Mouse (Mus musculus) erythroblast, embryonic 14.5 days (primary cell): Measurements from ENCODE around the gene Pank4. TPM values are rescaled to one million over a fixed set of nuclear protein-coding genes. Genes with fewer than 3 reads are reported as not detected.

Experiments used
- H3K27me3 ChIP-seq: 2 replicates; pipeline ENCODE4 v1.6.1; 2012; ENCODE audit warnings: inconsistent platforms; ENCODE audit not compliant: control insufficient read depth
- H3K36me3 ChIP-seq: 2 replicates; pipeline ENCODE4 v1.6.1; 2012; ENCODE audit warnings: mild to moderate bottlenecking, inconsistent platforms; ENCODE audit not compliant: control insufficient read depth
- H3K4me1 ChIP-seq: 2 replicates; pipeline ENCODE4 v1.6.1; 2012; ENCODE audit warnings: inconsistent platforms; ENCODE audit not compliant: control insufficient read depth
- H3K4me3 ChIP-seq: replicated peaks from 2 replicates; pipeline ENCODE3; 2012; ENCODE audit warnings: moderate library complexity, mild to moderate bottlenecking, inconsistent platforms
- H3K9me3 ChIP-seq: 2 replicates; pipeline ENCODE4 v1.6.1; 2012; ENCODE audit warnings: low read length, inconsistent platforms, mixed read lengths; ENCODE audit not compliant: control insufficient read depth
- GATA1 ChIP-seq: IDR thresholded peaks from 2 replicates; pipeline ENCODE4 v1.6.1; 2012; ENCODE audit warnings: low read length, inconsistent platforms, mixed read lengths
- TAL1 ChIP-seq: IDR thresholded peaks from 3 replicates; pipeline ENCODE4 v1.6.1; 2012; ENCODE audit warnings: low read length, inconsistent platforms, mixed read lengths
- polyA plus RNA-seq: library from polyadenylated mRNA; stranded (reverse); fragments of >175 nt; gene quantifications from 2 replicates; pipeline ENCODE4 v1.2.3, GENCODE M21; 2012

Pank4 gene
- polyA plus RNA-seq, 1 experiment: 4.1 TPM

DNA sequence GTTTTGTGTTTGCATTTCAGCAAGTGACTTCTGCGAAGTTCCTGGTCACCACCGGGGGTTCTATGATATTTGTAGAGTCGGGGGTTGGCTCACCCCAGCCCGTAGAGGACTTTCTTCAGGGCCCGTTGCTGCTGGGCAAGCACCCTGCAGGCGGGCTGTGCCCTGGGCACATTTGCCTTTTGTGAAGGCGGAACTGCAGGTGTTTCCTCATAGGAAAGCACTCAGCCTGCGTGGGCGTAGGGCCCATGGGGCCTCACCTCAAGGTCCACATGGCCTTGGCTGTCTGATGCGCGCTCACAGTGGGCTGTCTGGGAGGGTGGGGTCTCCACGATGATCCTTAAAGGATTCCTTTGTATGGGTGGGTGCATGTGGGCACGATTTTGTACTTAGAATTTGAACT is 2.0 kb upstream of the Pank4 start:
- peaks cover 19% of the 10 kb centered on the region for H3K36me3 ChIP-seq
- H3K4me3 ChIP-seq: no peak overlapping the region
- peaks cover 25% of the 10 kb centered on the region for H3K9me3 ChIP-seq
- peaks cover 49% of the 10 kb centered on the region for H3K4me1 ChIP-seq
- H3K27me3 ChIP-seq: peaks cover 70% of the 10 kb centered on the region
- no peak for TF ChIP-seq GATA1
- no peak for TF ChIP-seq TAL1

- Histone ChIP-seq H3K9me3 (peaks cover 25% of the 10 kb centered on the region), H3K4me1 (peaks cover 54% of the 10 kb centered on the region), H3K36me3 (peaks cover 27% of the 10 kb centered on the region), H3K27me3 (peaks cover 62% of the 10 kb centered on the region), H3K4me3 (no peak overlapping the region)
- TF ChIP-seq TAL1 (no peak), GATA1 (no peak)
Measured at GRCm38 (mm10) chr4:154962683-154963082, 1.2 kb upstream of the Pank4 start.

GRCm38 (mm10) chr4:154963190-154963836 is 610 bp upstream of the Pank4 start:
- peaks cover 33% of the 10 kb centered on the region for H3K36me3 ChIP-seq
- TF ChIP-seq GATA1 (no peak), TAL1 (no peak)
- peak overlapping the region; percentile 98 for H3K4me3 ChIP-seq
- peaks cover 55% of the 10 kb centered on the region for H3K4me1 ChIP-seq
- H3K27me3 ChIP-seq: peaks cover 56% of the 10 kb centered on the region
- H3K9me3 ChIP-seq: peaks cover 25% of the 10 kb centered on the region

DNA sequence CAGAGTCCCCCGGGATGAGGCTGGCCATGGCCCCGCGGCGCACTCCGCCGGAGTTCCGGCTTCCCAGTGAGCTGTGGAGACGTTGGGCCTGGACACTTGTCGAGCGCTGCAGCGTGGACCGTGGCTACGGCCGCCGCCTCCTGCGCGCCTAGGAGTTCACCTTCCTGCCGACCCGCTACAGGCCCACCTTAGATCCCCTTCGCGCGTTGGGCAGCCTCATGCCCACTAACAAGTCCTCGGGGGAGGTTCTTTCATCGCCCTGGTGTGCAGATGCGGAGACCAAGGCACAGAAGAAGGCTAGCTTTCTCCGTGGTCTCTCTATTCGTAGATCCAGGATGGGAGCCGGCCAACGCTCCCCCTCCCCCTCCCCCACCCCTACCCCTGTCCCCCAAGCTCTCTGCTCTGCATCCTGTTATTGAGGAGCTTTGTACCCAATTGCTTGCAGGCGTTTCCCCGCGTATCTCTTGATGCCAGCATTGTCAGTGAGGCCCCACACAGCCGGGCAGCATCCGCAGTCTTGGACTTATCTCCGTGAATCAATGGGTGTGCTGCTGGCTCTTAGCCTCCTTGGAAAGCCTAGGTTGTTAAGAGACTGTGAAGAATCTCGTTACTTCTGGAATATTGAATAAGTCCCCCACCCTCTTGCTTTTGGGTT is 785 bp downstream of the Pank4 start:
- peaks cover 42% of the 10 kb centered on the region for H3K27me3 ChIP-seq
- H3K9me3 ChIP-seq: peaks cover 22% of the 10 kb centered on the region
- TF ChIP-seq TAL1 (no peak; the same call in 2 of the 3 replicates), GATA1 (peak; percentile 48)
- H3K36me3 ChIP-seq: peaks cover 46% of the 10 kb centered on the region
- H3K4me3 ChIP-seq: peak overlapping the region; percentile 98
- H3K4me1 ChIP-seq: peaks cover 55% of the 10 kb centered on the region

GRCm38 (mm10) chr4:154965856-154966255 is 1.9 kb downstream of the Pank4 start:
- peaks cover 12% of the 10 kb centered on the region; the same call in 1 of the 2 replicates for H3K9me3 ChIP-seq
- H3K36me3 ChIP-seq: peaks cover 57% of the 10 kb centered on the region
- no peak for TF ChIP-seq GATA1
- no peak for TF ChIP-seq TAL1
- H3K27me3 ChIP-seq: peaks cover 30% of the 10 kb centered on the region
- peaks cover 54% of the 10 kb centered on the region for H3K4me1 ChIP-seq
- peak overlapping the region; percentile 98 for H3K4me3 ChIP-seq

DNA sequence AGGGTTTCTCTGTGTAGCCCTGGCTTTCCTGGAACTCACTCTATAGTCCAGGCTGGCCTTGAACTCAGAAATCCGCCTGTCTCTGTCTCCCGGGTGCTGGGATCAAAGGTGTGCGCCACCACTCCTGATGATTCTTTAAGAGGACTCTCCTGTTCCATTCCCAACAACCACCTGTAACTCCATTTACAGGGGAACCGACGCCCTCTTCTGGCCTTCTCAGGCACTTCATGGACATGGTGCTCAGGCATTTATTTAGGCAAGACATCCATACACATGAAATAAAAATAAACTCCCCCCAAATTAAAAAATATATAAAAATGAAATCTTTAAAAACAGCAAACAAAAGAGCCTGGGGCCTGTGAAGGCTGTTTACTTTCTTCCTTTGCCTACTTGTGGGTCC is 3.2 kb downstream of the Pank4 start:
- peaks cover 2% of the 10 kb centered on the region; the same call in 1 of the 2 replicates for H3K9me3 ChIP-seq
- TF ChIP-seq GATA1 (no peak), TAL1 (no peak)
- peaks cover 70% of the 10 kb centered on the region for H3K36me3 ChIP-seq
- no peak overlapping the region for H3K4me3 ChIP-seq
- peaks cover 48% of the 10 kb centered on the region for H3K4me1 ChIP-seq
- peaks cover 17% of the 10 kb centered on the region for H3K27me3 ChIP-seq

DNA sequence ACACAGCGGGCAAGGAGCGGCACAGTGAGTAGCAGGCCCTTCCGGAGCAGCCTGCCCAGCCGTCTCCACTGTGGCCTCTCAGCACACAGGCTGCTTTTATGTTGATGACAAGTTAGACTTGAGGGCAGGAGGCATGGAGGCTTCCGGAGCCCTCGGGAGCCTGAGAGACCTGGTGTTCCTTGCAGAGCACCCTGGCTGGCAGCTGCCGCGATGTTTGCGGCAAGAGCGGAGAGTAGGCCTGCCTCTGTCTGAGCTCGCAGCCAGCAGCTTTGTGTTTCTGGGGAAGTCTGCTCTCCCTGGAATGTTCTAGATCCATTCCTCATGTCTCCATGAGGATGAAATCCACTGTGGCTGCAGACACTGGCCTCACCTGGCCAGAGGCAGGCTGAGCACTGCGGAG is 8.6 kb downstream of the Pank4 start:
- Histone ChIP-seq H3K36me3 (peaks cover 99% of the 10 kb centered on the region), H3K4me3 (no peak overlapping the region), H3K4me1 (peaks cover 6% of the 10 kb centered on the region), H3K9me3 (no peaks in the 10 kb centered on the region), H3K27me3 (no peaks in the 10 kb centered on the region)
- TF ChIP-seq GATA1: no peak
- TF ChIP-seq TAL1: no peak

- no peaks in the 10 kb centered on the region for H3K27me3 ChIP-seq
- H3K36me3 ChIP-seq: peaks cover 100% of the 10 kb centered on the region
- H3K4me1 ChIP-seq: no peaks in the 10 kb centered on the region
- TF ChIP-seq GATA1 (no peak), TAL1 (no peak)
- no peak overlapping the region for H3K4me3 ChIP-seq
- no peaks in the 10 kb centered on the region for H3K9me3 ChIP-seq
Measured at GRCm38 (mm10) chr4:154974163-154974611, 10.3 kb downstream of the Pank4 start.

DNA sequence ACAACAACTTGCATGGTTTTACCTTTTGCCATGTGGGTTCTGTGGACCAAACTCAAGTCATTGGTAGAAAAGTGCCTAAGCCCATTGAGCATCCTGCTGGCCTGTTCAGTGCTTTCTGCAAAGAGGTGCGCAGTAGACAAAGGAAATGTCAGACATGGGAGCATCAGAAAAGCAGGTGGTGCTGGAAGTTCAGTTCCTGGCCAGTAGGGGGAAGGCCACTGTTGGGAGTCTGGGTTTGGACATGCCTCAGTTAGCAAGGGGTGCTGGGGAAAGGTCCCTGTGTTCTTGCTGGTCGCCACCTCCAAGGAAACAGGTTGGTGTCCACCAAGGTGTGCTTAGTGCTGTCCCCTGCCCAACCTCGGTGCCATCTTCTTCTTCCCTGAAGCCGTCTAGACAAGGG is 16.2 kb downstream of the Pank4 start:
- peaks cover 24% of the 10 kb centered on the region for H3K4me1 ChIP-seq
- H3K9me3 ChIP-seq: no peaks in the 10 kb centered on the region
- TF ChIP-seq GATA1 (no peak), TAL1 (no peak)
- H3K4me3 ChIP-seq: no peak overlapping the region
- peaks cover 77% of the 10 kb centered on the region for H3K36me3 ChIP-seq
- no peaks in the 10 kb centered on the region for H3K27me3 ChIP-seq

DNA sequence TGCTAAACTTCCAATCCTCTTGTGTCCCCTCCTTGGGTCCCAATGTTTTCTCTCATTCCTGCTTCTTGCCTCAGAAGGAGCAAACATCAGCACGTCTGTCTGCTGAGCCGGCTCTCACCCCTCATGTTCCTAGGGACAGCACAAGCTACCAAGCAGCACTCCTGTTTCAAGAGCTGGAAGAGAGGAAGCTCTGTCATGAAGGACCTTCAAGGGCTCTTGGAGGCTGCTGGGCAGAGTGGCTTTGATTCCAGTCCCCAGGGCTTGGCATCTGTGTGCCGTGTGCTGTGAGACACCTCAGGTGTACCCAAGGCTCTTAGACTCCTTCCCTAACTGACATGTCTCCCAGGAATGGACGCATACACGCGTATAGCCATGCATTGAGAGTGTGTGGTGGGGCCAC is 17.2 kb downstream of the Pank4 start:
- Histone ChIP-seq H3K36me3 (peaks cover 67% of the 10 kb centered on the region), H3K27me3 (no peaks in the 10 kb centered on the region), H3K4me3 (no peak overlapping the region), H3K9me3 (no peaks in the 10 kb centered on the region), H3K4me1 (peaks cover 31% of the 10 kb centered on the region)
- TF ChIP-seq GATA1 (no peak), TAL1 (no peak)
